Mouse (Mus musculus): ENCODE data around the gene Hnrnpl.

Hnrnpl gene

GRCm38 (mm10) chr7:28790066-28790806, 18.1 kb upstream of the Hnrnpl start:
- peak; percentile 36 for DNase-seq

- DNase-seq, result no peak
These were observed 16.6 kb upstream of the Hnrnpl start for GRCm38 (mm10) chr7:28791706-28792105.

GRCm38 (mm10) chr7:28792391-28793185, 15.8 kb upstream of the Hnrnpl start:
- no peak for DNase-seq

DNA sequence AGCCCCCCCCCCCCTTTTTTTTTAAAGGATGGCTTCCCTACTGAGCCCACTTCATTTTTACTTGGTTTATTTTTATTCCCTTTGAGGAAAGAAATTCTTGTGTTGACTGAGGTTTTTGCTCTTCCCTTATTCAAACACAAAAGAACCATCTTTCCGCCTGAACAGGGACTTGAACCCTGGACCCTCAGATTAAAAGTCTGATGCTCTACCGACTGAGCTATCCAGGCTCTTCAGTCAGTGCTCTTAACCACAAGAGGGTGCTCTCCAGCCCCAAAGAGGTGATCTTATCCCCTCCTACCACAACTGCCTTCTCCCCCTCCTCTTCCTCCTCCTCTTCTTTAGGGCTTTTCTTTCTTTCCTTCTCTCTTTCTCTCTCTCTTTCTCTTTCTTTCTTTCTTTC, 14.5 kb upstream of the Hnrnpl start:
- DNase-seq, result peak; percentile 59

- DNase-seq, result no peak
These were observed 13.8 kb upstream of the Hnrnpl start for GRCm38 (mm10) chr7:28794496-28794895.

DNA sequence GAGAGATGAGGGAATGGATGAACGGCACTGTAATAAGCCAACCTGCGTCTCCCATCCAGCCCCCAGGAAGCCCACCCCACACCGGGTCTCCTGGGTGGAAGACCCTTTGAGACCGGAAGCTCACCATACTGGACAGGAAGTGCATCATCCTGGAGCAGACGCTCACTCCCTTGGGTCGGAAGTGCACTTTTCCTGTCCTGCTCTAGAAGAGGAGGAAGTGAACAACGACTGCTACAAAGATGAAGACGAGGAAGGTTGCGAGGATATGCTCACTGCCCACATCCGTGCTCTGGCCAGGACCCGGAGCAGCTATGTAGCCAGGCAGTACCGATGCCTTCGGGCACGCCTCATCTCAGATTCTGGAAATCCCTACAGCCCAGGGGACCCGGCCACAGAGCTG, 12.5 kb upstream of the Hnrnpl start:
- no peak for DNase-seq

GRCm38 (mm10) chr7:28796562-28796975, 11.8 kb upstream of the Hnrnpl start:
- DNase-seq, result peak; percentile 87

DNA sequence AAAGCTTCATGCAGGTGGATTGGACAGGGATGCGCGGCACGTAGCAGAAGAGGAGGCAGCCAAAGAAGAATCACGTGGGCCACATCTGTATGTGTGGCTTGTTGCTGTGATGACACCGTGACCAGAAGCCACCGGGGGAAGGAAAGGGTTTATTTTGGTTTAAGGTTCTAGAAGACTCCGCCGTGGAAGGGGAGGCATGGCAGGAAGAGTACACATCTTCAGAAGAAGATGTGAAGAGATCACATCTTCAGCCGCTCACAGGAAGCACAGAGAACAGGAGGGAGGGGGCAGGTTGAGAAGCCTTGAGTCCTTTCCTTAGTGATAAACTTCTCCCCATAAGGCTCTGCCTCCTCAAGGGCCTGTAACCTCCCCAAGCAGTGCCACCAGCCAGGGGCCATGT, 8.3 kb upstream of the Hnrnpl start:
- DNase-seq, result no peak

DNA sequence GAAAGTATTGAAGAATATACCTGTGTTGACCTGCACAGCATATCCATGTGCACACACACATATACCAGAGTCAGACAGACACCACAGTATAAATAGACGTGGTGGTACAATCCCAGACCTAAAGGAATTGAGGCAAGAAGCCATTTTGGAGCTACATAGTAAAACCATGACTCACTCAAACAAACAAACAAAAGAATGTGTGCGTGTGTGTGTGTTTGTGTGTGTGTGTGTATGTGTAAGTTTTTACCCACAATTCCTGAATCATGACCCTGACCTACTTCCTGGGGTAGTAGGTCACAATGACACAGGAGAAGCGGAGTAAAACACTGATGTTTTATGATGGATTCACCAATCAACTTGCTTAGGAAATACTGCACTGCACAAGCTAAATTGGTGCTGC, 6.9 kb upstream of the Hnrnpl start:
- DNase-seq, result no peak

DNA sequence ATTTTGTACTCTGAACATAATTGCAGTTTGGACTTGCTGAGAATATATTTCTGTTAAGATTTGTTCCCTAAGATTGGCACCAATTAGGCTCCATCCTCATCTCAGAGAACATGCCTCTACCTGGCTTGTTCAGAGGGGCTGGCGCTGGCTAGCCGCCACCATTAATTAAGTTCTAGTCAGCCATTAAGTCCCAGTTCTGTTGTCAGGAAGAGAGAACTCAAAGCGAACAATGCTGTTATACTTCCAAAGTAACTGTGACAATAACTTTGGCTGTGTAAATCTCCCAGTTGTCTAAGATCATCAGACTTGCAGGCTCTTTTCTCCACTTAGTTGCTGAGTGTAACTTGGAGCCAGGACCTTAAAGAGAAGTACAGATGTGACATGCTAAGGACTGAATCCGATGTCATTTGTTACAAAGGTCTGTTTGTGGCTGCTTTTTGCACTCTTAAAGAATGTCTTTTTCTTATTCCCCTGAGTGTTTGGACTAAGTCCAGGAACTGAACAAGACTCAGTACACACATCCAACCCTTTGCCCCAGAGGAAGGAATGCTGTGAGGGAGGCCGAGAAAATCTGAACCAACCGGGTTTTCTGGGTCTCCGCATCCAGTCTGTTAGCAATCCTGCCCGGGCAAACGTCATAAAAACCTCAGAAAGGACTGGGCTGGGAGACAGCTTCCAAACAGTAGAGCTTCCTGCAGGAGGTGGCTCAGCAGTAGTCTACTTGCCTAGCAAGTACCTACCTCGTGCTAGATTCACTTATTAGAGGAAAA, 6.3 kb upstream of the Hnrnpl start:
- peak; percentile 83 for DNase-seq

DNA sequence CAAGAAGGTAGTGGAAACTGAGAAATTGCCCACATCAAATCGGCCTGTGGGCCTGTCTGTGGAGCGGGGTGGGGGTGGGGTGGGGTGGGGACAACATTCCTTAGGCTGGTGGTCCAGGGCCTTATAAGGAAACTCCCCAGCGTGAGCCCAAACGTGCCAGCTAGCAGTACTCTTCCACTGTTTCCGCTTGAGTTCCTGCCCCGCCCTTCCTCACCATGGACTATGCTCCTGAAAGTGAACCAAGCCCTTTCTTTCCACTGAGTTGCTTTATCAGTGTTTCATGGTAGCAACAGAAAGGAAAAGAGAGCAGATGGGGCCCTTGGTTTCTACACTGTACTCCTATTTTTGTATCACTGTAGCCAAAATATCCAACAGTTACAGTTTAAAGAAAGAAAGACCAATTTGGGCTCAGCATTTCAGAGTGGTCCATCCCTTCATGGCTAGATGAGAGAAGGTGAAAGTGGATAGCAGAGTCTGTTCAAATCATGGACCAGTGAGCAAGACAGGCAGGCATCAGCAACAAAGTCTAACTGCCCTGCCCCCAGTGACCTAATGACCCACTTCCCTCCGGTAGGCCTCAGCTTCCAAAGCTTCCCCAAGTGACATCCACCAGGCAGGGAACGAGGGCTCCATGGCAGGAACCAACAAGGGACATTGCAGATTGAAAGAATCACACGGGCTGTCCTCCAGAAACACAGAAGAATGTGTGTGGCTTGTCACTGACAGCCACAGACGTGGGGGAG, 5.3 kb upstream of the Hnrnpl start:
- DNase-seq, result peak; percentile 87

- DNase-seq, result peak; percentile 58
These were observed 4.6 kb upstream of the Hnrnpl start for GRCm38 (mm10) chr7:28803756-28804155.

DNA sequence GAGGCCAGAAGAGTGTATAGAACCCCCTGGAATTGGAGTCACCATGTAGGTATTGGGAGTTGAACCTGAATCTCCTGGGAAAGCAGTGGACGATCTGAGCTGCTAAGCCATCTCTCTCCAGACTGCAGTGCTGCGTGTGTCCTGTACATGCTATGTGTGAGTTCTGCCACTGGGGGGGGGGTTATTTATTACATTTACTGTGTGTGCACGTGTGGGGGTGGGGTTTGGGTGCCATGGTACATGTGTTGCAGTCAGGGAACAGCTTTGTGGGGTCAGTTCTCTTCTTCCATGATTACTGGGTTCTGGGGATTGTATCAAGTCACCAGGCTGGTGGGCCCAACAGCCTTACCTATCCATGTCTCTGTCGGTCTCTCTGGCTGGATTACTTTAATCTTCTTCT, 1.5 kb upstream of the Hnrnpl start:
- no peak for DNase-seq

- DNase-seq, result peak; percentile 56
These were observed 610 bp upstream of the Hnrnpl start for GRCm38 (mm10) chr7:28807641-28808220.

- DNase-seq, result peak; percentile 96
These were observed 634 bp downstream of the Hnrnpl start for GRCm38 (mm10) chr7:28808957-28809393.

GRCm38 (mm10) chr7:28809401-28810089, 1.2 kb downstream of the Hnrnpl start:
- DNase-seq, result peak; percentile 69

DNA sequence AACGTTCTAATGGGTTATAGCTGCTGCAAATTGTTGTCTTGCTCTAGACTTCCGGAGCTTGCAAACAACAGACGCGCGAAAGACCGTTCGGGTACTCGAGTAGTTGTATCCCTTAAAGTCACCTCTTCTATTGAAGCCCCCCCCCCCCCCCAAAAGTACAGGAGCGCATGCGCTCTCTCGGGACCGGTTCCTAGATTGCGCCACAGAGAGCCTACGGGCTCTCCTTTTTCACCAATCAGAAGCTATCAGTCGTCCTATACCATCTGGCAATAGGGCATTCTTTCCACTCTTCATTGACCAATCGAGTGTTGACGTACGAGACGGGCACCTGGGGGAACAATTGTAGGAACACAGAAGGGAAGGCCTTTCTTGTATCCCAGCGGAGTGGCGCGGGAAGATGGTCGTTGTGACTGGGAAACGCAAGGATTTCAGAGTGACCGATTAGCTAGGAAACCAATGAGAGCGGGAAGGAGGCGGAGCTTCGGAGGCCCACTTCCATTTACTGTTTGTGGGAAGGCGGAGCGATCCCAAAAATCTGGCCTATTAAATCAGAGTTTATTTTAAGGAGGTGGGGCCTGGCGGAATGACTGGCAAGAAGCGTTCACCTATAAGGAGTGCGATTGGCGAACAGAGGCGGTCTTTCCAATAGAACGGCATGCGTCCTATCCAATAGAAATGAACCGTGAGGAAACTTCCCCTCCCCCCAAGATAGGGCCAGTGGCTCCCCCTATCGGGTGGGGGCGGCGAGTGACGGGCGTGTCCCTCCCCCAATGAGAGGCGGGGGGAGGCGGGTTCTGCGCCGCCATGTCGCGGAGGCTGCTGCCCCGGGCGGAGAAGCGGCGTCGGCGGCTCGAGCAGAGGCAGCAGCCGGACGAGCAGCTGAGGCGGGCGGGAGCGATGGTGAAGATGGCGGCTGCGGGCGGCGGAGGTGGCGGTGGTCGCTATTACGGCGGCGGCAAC, 2.0 kb downstream of the Hnrnpl start:
- DNase-seq, result peak; percentile 100

- DNase-seq, result peak; percentile 90
These were observed 2.9 kb downstream of the Hnrnpl start for GRCm38 (mm10) chr7:28811228-28811627.

GRCm38 (mm10) chr7:28811640-28812275, 3.4 kb downstream of the Hnrnpl start:
- DNase-seq, result no peak

GRCm38 (mm10) chr7:28812436-28812835, 4.1 kb downstream of the Hnrnpl start:
- no peak for DNase-seq
